Mouse (Mus musculus): ENCODE data around the gene 4933402D24Rik. TPM values are rescaled to one million over a fixed set of nuclear protein-coding genes. Genes with fewer than 3 reads are reported as not detected.

Gene 4933402D24Rik
- total and polyA plus RNA-seq, 2 experiments: not detected

DNA sequence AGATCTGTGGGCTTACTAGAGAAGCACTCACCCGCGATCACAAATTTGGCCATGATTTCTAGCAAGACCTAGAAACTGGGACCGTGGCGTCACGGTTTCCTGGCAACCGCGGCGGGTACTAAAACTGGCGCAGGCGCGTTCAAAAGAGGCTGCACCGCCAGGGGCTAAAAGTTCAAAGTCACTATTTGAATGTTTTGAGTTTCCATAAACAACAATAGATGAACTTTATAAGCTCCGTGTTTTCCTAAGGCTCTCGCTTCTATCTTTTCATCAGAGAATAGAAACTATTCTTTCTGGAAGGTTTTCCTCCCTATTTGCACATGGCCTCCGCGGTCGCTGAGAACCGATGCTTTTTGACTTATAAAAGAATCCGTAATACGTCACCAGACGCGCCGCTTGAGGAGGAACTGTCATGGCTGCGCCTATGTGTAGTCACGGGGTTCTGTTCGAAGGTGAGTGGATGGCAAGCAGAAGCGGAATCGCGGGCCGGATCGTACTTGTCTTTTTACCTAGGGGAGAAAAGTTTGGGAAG lies 38.8 kb downstream of the 4933402D24Rik start, which contains the start of the genes Mdh1b and Fastkd2:
TSS of gene Mdh1b (minus strand) at position 79 of the 532 bp plus-strand sequence.
TSS of gene Fastkd2 (plus strand) at position 375 of the 532 bp plus-strand sequence.
- Histone ChIP-seq H3K4me1 (ENCODE audit: control insufficient read depth, insufficient read depth, low read length) (peaks cover 8% of the 10 kb centered on the region), H3K27me3 (ENCODE audit: control insufficient read depth, insufficient read depth, low read length) (no peaks in the 10 kb centered on the region), H3K79me2 (ENCODE audit: control insufficient read depth, insufficient read depth, low read length) (peaks cover 2% of the 10 kb centered on the region; the same call in 1 of the 2 replicates), H3K9ac (ENCODE audit: low read depth, low read length) (peak within 1 kb of the TSS; percentile 68), H3K4me3 (ENCODE audit: insufficient read depth, low read depth, low read length) (peak within 1 kb of the TSS; percentile 66), H3K36me3 (ENCODE audit: control insufficient read depth, insufficient read depth, low read length) (no peaks in the 10 kb centered on the region; the same call in 1 of the 2 replicates), H3K27ac (replicated peaks; ENCODE audit: insufficient read depth, low read depth, low read length) (no peak within 1 kb of the TSS; the same call in 1 of the 2 replicates)
- under 1% methylated on average over 31 of the region's 31 CpGs for whole genome bisulfite sequencing
- peak; percentile 86 for DNase-seq (ENCODE audit: extremely low read depth, low read depth, low spot score)
- TF ChIP-seq CTCF (IDR thresholded peaks at IDR 0.05; ENCODE audit: low read depth, low read length) (no peak), POLR2A (IDR thresholded peaks at IDR 0.05; ENCODE audit: extremely low read depth, insufficient read depth, low read length) (no peak)

GRCm38 (mm10) chr1:63729796-63730195 lies 39.3 kb downstream of the 4933402D24Rik start:
- no peaks in the 10 kb centered on the region; the same call in 1 of the 2 replicates for H3K27me3 ChIP-seq (ENCODE audit: control insufficient read depth, insufficient read depth, low read length)
- H3K4me3 ChIP-seq (ENCODE audit: insufficient read depth, low read depth, low read length): peak overlapping the region; percentile 66; the same call in 1 of the 2 replicates
- no peak overlapping the region for H3K27ac ChIP-seq (replicated peaks; ENCODE audit: insufficient read depth, low read depth, low read length)
- 63% methylated on average over 8 of the region's 8 CpGs for WGBS
- H3K4me1 ChIP-seq (ENCODE audit: control insufficient read depth, insufficient read depth, low read length): peaks cover 8% of the 10 kb centered on the region
- DNase-seq (ENCODE audit: extremely low read depth, low read depth, low spot score): no peak
- TF ChIP-seq POLR2A (IDR thresholded peaks at IDR 0.05; ENCODE audit: extremely low read depth, insufficient read depth, low read length) (no peak), CTCF (IDR thresholded peaks at IDR 0.05; ENCODE audit: low read depth, low read length) (no peak)
- peaks cover 2% of the 10 kb centered on the region; the same call in 1 of the 2 replicates for H3K79me2 ChIP-seq (ENCODE audit: control insufficient read depth, insufficient read depth, low read length)
- H3K9ac ChIP-seq (ENCODE audit: low read depth, low read length): no peak overlapping the region
- H3K36me3 ChIP-seq (ENCODE audit: control insufficient read depth, insufficient read depth, low read length): no peaks in the 10 kb centered on the region

DNA sequence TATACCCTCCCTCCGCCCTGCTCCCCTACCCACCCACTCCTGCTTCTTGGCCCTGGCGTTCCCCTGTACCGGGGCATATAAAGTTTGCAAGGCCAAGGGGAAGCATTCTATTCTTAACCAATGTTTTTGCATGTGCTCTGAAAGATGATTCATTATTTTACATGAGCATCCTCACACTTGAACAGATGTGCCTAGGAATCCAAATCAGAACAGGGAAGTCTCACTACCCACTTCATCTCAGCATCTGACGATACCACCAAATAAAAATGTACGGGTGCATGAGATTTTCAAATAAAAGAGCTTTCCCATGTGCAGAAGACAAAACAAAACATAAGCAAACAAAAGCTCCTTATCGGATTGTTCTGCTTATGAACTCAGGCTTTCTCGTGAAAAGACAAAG lies 48.9 kb downstream of the 4933402D24Rik start:
- Histone ChIP-seq H3K27ac (replicated peaks; ENCODE audit: insufficient read depth, low read depth, low read length) (no peak overlapping the region), H3K9ac (ENCODE audit: low read depth, low read length) (no peak overlapping the region), H3K4me3 (ENCODE audit: insufficient read depth, low read depth, low read length) (no peak overlapping the region), H3K27me3 (ENCODE audit: control insufficient read depth, insufficient read depth, low read length) (no peaks in the 10 kb centered on the region; the same call in 1 of the 2 replicates), H3K79me2 (ENCODE audit: control insufficient read depth, insufficient read depth, low read length) (no peaks in the 10 kb centered on the region), H3K4me1 (ENCODE audit: control insufficient read depth, insufficient read depth, low read length) (no peaks in the 10 kb centered on the region), H3K36me3 (ENCODE audit: control insufficient read depth, insufficient read depth, low read length) (no peaks in the 10 kb centered on the region)
- 82% methylated on average over 7 of the region's 7 CpGs for WGBS
- no peak for TF ChIP-seq CTCF (IDR thresholded peaks at IDR 0.05; ENCODE audit: low read depth, low read length)
- no peak for TF ChIP-seq POLR2A (IDR thresholded peaks at IDR 0.05; ENCODE audit: extremely low read depth, insufficient read depth, low read length)
- DNase-seq (ENCODE audit: extremely low read depth, low read depth, low spot score): no peak

DNA sequence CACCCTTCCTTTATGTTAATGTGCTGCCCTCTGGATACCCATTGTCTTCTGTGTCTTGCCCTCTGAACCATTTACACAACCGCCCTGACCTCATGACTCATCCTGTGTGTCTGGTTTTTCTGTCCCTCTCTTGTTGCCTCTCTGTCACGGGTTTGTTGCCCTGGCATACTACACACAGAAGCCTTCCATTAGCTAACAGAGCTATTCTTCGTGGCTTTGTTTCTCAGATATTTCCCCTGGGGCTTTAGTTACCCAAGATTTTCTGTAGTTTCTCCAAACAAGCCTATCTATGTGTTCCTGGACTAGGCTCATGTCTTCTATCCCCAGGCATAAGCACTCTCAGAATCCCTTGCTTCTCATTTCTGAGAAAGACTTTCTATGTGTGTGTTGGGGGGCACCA lies 60.2 kb downstream of the 4933402D24Rik start:
- Histone ChIP-seq H3K36me3 (ENCODE audit: control insufficient read depth, insufficient read depth, low read length) (no peaks in the 10 kb centered on the region), H3K9ac (ENCODE audit: low read depth, low read length) (no peak overlapping the region), H3K27ac (replicated peaks; ENCODE audit: insufficient read depth, low read depth, low read length) (no peak overlapping the region), H3K27me3 (ENCODE audit: control insufficient read depth, insufficient read depth, low read length) (no peaks in the 10 kb centered on the region), H3K79me2 (ENCODE audit: control insufficient read depth, insufficient read depth, low read length) (no peaks in the 10 kb centered on the region), H3K4me3 (ENCODE audit: insufficient read depth, low read depth, low read length) (no peak overlapping the region), H3K4me1 (ENCODE audit: control insufficient read depth, insufficient read depth, low read length) (no peaks in the 10 kb centered on the region)
- TF ChIP-seq POLR2A (IDR thresholded peaks at IDR 0.05; ENCODE audit: extremely low read depth, insufficient read depth, low read length) (no peak), CTCF (IDR thresholded peaks at IDR 0.05; ENCODE audit: low read depth, low read length) (no peak)
- 64% methylated on average over 3 of the region's 3 CpGs for whole genome bisulfite sequencing
- no peak for DNase-seq (ENCODE audit: extremely low read depth, low read depth, low spot score)

GRCm38 (mm10) chr1:63705733-63706132 lies 63.3 kb downstream of the 4933402D24Rik start:
- Histone ChIP-seq H3K4me1 (ENCODE audit: control insufficient read depth, insufficient read depth, low read length) (no peaks in the 10 kb centered on the region), H3K79me2 (ENCODE audit: control insufficient read depth, insufficient read depth, low read length) (no peaks in the 10 kb centered on the region), H3K9ac (ENCODE audit: low read depth, low read length) (no peak overlapping the region), H3K27me3 (ENCODE audit: control insufficient read depth, insufficient read depth, low read length) (no peaks in the 10 kb centered on the region), H3K4me3 (ENCODE audit: insufficient read depth, low read depth, low read length) (no peak overlapping the region), H3K36me3 (ENCODE audit: control insufficient read depth, insufficient read depth, low read length) (no peaks in the 10 kb centered on the region), H3K27ac (replicated peaks; ENCODE audit: insufficient read depth, low read depth, low read length) (no peak overlapping the region)
- peak; percentile 49 for DNase-seq (ENCODE audit: extremely low read depth, low read depth, low spot score)
- TF ChIP-seq POLR2A (IDR thresholded peaks at IDR 0.05; ENCODE audit: extremely low read depth, insufficient read depth, low read length): no peak
- no peak for TF ChIP-seq CTCF (IDR thresholded peaks at IDR 0.05; ENCODE audit: low read depth, low read length)
- WGBS: 34% methylated on average over 5 of the region's 5 CpGs

Other genes with a start within 250 kb of the 4933402D24Rik start
- not detected in 2 replicates for gene Gm39653, start 153.3 kb downstream of the 4933402D24Rik start, total RNA-seq (2014; rRNA removed)
- gene Gm39653, start 153.3 kb downstream of the 4933402D24Rik start, polyA plus RNA-seq (2012; rRNA removed): not detected in 2 replicates
- not detected in 2 replicates for gene Dytn, start 82.3 kb downstream of the 4933402D24Rik start, total RNA-seq (2014; rRNA removed)
- not detected in 2 replicates for gene Dytn, start 82.3 kb downstream of the 4933402D24Rik start, polyA plus RNA-seq (2012; rRNA removed)
- 0.09 TPM in 1 of 2 replicates, not detected in the other for gene Mdh1b, start 38.9 kb downstream of the 4933402D24Rik start, total RNA-seq (2014; rRNA removed)
- gene Mdh1b, start 38.9 kb downstream of the 4933402D24Rik start, polyA plus RNA-seq (2012; rRNA removed): not detected in 2 replicates
- gene Fastkd2, start 38.7 kb downstream of the 4933402D24Rik start, total RNA-seq (2014; rRNA removed): 19.2 and 19.3 TPM in 2 replicates
- gene Fastkd2, start 38.7 kb downstream of the 4933402D24Rik start, polyA plus RNA-seq (2012; rRNA removed): 2.3 and 3.1 TPM in 2 replicates

Measured in liver, adult 2 months (tissue).